Mouse (Mus musculus) ES-CJ7 (cell line): ENCODE results near the gene Ralgapa2.

Experiments used
- DNase-seq: peaks from one replicate; pipeline ENCODE4 v3.0.0; 2011; ENCODE audit warnings: low read depth, low spot score

Ralgapa2 gene

DNA sequence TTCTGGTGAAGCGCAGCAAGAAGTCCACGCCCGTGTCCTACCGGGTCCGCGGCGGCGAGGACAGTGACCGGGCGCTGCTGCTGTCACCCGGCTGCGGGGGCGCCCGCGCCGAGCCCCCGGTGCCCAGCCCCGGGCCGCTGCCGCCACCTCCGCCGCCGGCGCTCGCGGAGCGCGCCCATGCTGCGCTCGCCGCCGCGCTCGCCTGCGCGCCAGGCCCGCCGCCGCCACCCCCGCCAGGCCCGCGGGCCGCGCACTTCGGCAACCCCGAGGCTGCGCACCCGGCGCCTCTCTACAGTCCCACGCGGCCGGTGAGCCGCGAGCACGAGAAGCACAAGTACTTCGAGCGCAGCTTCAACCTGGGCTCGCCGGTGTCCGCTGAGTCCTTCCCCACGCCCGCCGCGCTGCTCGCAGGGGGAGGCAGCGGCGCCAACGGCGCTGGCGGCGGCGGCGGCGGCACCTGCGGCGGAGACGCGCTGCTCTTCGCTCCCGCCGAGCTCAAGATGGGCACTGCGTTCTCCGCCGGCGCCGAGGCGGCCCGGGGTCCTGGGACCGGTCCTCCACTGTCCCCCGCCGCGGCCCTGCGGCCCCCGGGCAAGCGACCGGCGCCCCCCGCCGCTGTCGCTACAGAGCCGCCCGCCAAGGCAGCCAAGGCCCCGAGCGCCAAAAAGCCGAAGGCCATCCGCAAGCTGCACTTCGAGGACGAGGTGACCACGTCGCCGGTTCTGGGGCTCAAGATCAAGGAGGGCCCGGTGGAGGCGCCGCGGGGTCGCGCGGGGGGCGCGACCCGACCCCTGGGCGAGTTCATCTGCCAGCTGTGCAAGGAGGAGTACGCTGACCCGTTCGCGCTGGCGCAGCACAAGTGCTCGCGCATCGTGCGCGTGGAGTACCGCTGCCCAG is 289.6 kb downstream of the Ralgapa2 start:
- DNase-seq = peak; percentile 14

DNA sequence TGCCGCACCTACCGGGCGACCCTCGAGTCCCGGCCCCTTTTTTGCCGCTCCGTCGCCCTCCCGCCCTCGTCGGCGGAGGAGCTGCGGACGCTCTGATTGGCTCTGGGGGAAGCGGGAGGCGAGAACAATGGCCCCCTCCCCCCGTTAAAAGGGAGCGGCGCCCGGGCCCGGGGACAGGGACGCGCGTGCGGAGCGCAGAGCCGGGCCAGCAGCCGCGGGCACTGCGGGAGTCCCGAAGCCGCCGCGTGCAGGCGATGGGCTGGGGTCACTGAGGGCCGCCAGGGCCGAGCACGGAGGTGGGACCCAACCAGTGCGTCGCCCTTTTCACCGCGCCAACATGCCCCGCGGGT is 290.2 kb downstream of the Ralgapa2 start:
- DNase-seq = peak; percentile 49

DNA sequence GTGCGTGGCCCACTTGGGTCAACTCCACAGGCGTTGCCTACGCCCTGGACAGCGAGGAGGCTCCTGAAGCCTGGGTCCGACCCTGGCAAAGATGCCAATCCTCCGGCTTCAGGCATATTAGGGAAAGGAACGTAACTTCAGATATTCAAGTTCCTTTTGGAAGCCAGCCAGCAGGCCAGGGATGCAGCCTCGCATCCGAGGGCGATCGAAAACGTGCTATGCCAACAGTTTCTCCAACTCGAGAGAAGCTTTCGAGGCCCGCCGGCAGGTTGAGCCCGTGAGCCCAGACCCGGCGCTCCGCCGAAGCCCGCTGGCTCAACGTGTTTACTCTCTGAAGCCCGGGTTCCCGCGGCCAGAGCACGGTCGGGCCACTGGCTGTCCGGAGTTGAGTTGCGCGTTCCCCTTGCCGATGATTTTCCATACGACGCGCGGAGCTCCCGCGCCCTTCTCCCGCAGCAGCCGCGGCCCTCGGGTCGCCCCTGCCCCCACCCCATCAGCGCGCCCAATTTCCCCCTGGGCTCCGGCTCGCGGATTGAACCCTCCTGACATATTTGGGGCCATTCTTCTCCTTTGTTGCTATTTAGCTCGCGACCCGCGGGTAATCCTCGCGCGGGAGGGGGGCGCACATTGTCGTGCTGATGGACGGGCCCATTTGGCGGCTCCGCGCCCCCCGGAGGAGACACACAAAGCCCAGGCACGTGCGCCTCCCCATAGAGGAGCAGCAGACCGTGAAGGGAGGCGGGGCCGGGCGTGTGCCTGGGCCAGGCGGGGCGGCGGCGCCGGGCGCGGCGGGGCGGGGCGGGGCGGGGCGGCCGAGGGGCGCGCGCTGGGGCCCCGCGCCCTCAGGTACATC is 290.8 kb downstream of the Ralgapa2 start, which contains the start of gene Insm1:
Gene Insm1, plus strand, starts transcription at position 846 of the 853 bp plus-strand sequence.
- DNase-seq = peak; percentile 69

DNA sequence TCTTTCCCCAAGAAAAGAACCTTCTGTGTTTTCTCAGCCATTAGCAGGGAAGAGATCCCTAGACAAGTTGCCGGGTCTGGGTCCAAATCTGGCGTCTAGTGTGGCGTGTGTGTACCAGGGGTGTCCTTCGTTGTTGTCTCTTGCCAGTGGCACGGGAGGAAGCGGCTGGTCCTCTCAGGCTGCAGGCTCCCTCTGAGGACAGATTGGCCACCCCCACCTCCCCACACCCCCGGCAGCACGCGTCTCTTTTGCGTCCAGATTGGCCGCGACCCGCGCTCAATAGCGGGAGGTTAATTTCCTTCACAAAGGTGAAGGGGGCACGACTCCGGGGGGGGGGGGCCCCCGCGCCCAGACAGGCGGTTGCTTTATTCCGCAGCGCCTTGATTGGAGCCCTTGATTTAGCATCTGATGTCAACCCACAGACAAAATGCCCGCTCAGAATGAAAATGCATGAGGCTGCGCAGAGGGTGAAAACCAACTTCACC is 291.5 kb downstream of the Ralgapa2 start:
- DNase-seq = peak; percentile 41

DNA sequence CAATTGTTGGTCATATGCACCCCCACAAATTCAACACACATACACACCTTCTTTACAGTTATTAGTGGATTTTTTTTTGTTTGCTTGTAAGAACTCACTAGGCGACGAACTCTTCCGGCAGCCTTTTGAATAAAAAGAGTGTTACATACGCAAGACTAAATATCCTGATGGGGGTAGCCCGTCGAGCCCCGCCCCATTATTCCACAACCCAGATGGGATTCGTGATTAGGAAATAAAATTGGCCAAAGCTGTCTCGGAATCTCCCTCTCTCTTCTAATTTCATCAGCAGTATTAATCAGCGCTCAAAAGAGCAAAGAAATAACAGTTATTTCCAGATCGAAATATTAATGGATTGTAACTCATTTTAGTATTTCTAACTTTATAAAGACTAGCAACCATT is 292.4 kb downstream of the Ralgapa2 start:
- no peak for DNase-seq

DNA sequence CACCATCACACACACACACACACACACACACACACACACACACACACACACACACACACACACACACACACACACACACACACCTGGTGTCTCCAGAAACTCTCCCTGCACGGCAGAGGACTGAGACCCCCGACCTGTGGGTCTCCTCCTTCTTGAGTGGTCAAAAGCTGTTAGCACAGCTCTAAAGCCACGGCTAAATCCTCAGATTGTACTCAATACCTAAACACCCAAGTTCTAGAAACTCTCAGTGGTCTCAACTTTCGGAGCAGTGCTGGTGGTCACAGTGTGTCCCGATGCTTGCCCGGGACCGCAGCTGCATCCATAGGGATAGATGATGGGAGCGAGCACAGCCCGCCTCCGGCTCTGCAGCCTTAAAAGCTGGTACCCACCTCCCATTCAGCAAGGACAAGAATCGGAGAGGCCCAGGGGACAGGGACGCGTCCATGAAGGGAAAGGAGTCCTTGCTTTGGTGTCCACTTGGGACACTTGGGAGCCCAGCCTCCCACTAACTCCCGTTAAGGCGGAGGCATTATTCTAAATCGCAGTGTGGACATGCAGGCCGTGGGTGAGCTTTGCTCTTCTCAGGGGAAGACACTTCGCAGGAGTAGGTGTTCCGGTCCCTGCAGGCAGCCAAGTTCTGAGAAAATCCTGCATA is 293.1 kb downstream of the Ralgapa2 start:
- peak; percentile 18 for DNase-seq

DNA sequence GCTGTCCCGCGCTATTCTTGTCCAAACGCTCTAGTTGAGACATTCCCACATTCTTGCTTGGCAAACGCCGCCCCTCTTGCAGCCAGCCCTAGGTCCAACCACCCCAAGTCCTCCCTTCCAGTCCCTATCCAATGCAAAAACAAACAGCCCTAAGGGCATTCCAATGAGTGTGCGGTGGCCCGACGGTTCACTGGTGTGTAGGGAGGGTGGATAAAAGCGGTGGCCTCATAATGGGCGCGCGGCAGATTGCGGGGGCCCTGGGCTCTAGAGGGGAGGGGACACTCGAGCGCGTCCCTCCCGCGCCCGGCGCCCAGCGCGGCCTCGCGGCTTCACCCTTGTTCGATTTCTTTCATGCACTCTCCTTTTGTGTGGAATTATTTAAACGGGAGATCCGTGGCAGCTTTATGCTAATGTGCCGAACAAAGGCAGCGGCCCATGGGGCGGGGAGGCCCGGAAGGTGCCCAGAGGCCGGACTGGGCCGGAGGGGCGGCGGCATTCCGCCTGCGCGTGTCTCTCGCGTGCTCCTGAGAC is 293.9 kb downstream of the Ralgapa2 start:
- peak; percentile 41 for DNase-seq

DNA sequence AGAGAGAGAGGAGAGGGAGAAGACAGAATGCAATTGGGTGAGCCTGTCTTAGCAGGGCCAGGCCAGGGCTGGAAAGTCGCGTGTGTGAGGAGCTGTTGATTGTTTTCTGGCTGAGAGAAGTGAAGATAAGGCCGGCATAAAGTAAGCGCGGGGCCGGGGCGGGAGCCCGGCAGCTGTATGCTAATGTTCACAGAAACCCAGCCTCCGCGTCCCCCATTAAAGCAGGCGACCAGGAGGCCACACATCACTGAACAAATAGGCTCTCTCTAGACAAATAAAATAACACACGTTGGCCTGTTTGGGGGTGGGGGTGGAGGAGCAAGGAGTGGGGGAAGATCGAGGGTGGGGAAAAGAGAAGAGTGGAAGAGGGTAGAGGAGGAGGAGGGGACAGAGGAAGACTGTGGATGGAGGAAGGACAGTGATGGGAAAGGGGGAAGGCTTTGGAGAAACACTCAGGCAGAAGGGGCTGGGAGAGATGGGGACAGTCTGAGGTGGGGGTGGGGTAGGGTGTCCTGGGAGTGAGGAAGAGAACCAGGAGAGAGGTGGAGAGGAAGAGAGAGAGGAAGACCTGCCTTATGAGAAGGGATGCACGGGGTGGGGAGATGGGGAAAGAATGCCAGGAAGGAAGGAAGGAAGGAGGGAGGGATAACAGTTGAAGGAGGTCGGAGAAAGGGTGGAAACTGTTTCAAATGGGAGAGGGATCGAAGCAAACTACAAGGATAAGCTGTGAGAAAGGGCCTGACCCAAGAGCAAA is 294.7 kb downstream of the Ralgapa2 start:
- peak; percentile 30 for DNase-seq

DNA sequence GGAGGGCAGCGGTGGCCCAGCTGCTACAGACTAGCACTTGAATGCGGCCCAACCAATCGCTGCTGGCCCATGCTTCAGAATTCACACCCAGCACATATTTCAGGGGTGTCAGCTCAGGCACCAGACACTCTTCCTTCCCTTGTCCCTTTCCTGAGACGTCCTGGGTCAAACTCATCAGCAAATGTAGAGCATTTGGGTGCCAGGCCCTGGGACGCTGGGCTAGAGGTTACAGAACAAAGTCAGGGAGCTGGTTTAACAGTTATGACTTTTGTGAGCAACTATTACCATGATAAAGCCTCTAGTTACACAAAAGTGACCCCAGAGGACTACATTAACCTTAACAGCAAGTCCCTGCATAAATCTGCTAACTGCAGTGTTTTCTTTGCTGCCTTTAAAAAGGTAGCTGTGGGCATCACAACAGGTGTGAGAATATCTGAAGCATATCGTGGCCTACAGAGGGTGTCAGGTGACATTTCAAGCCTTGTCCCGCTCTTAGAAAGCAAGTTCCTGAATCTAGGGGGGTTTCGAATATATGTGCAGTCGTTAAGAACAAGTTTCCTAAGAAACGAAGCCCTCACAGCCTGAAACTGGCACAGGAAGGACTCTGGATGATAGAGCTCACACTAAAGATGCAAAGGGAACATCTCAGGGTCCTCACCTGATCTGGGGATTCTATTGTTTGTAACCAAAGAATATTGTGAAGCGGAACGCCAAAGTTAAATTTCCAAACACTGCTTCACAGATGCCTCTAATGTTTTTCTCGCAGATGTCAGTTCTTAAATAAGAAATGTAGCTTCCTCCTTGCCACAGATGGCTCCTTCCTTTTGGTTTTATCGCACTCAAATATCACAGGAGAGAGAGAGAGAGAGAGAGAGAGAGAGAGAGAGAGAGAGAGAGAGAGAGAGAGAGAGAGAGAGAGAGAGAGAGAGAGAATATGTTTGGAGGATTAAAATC is 295.8 kb downstream of the Ralgapa2 start:
- peak; percentile 11 for DNase-seq

DNA sequence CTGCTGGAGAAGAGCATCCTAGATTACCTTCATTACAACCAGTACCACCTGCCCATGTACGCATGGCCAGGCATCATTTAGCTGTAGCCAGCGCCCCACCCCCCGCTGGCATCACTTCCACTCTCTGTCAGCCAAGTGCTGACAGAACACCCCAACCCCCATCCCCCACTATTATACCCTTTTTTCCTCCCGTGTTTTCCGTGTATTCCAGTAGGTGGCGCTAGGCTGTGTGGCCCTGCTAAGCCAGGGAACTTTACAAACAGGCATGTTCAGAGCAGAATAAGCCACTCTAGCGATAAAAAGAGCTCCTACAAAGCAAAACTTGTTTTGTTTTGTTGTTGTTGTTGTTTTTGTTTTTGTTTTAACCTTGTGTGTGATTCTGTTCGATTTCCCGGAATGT is 297.4 kb downstream of the Ralgapa2 start:
- peak; percentile 78 for DNase-seq

DNA sequence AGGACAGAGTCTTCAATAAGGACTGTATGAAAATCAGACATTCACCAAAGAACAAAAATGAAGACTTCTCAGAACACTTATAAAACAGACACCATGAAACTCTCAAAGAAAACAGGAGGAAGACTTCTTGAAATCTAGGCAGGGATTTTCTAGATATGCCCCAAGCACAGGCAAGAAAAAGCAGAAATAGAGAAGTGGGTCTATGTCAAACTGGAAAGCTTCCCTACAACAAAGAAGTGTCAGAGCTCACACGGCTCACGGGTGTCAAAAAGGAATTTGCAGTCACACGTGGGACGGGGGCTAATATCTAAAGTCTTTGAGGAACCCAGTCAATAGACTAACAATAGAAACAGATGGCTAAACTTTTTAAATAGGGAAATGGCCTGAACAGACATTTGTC is 301.2 kb downstream of the Ralgapa2 start:
- DNase-seq = no peak

DNA sequence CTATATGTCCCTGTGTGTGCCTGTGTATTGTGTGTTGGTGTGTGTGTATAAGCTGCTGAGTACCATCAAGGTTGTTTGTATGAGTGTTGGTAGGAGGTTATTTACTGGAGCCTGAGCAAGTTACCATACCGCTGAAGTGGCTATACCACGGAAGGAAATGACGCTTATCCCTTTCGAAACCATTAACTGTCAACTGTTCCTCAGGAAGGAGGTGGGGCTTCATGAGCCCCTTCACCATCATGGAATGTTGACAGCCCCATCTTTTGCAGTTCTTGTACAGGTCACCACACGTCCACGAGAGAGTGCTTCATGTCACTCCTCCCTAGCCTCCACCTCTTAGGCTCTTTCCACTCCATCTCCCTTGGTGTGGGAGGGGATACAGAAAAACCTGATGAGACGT is 314.2 kb downstream of the Ralgapa2 start:
- DNase-seq = no peak

DNA sequence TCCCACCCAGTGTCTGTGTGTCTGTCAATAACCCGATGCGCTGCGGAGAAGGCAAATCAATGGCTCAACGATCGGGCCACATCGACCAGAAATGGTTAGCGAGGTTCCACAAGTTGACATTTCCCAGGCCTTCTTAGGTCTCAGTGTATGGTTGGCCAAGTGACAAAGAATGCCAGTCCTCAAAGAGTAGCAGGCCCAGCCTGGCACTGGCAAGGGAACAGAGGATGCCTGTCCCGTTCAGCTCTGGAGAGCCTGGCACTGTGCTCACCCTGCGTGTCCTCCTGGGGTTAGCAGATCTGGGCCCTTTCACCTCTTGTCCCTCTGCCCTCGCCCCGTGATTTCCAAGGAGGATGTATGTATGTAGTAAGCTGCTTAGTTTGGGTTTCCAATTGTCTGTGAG is 316.0 kb downstream of the Ralgapa2 start:
- DNase-seq = no peak
